Mouse (Mus musculus): ENCODE results near the gene Ifi47.
"Not testable (repeated sequence)": the region's sequence is repeated elsewhere in the genome, so short reads cannot be mapped to it uniquely, and the experiment has no call there.

- TF ChIP-seq CTCF, POLR2A (IDR thresholded peaks at IDR 0.05; ENCODE audit: insufficient read depth, low read depth, low read length): not testable (repeated sequence)
Measured at GRCm38 (mm10) chr11:49076001-49076757, at the start of gene Ifi47.

All from olfactory bulb, adult 2 months (tissue).